Mouse (Mus musculus) testis, adult 2 months (tissue): ENCODE measurements around the gene Oaz1. TPM values are rescaled to one million over a fixed set of nuclear protein-coding genes. Genes with fewer than 3 reads are reported as not detected.

Source experiments
- H3K27ac ChIP-seq: fragments of 200-500 bp; 2 replicates; pipeline ENCODE4 v1.5.1; 2012; ENCODE audit warnings: low read depth, low read length; ENCODE audit not compliant: control insufficient read depth, insufficient read depth
- H3K27me3 ChIP-seq: fragments of 200-500 bp; 2 replicates; pipeline ENCODE4 v1.6.1; 2012; ENCODE audit warnings: mild to moderate bottlenecking, low read length, moderate library complexity; ENCODE audit not compliant: control insufficient read depth, insufficient read depth
- H3K36me3 ChIP-seq: fragments of 200-500 bp; 2 replicates; pipeline ENCODE4 v1.6.1; 2012; ENCODE audit warnings: mild to moderate bottlenecking, low read length; ENCODE audit not compliant: control insufficient read depth, insufficient read depth
- H3K4me1 ChIP-seq: fragments of 200-500 bp; 2 replicates; pipeline ENCODE4 v1.6.1; 2012; ENCODE audit warnings: low read length; ENCODE audit not compliant: control insufficient read depth, insufficient read depth
- H3K4me3 ChIP-seq: fragments of 200-500 bp; 2 replicates; pipeline ENCODE4 v1.5.1; 2012; ENCODE audit warnings: low read depth, mild to moderate bottlenecking, low read length, moderate library complexity, mixed read lengths; ENCODE audit not compliant: control insufficient read depth
- CTCF ChIP-seq: fragments of 200-500 bp; IDR thresholded peaks from 2 replicates; pipeline ENCODE4 v1.5.1; 2012; ENCODE audit warnings: low read depth, mild to moderate bottlenecking, inconsistent platforms, low read length, moderate library complexity; ENCODE audit not compliant: control insufficient read depth, insufficient read depth, insufficient replicate concordance
- POLR2A ChIP-seq: fragments of 200-500 bp; IDR thresholded peaks from 2 replicates; pipeline ENCODE4 v1.6.1; 2012; ENCODE audit warnings: low read depth, mild to moderate bottlenecking, inconsistent platforms, low read length, moderate library complexity; ENCODE audit not compliant: control insufficient read depth
- polyA plus RNA-seq: library from polyadenylated mRNA; depleted of rRNA; stranded (reverse); fragments of >200 nt; gene quantifications from 2 replicates; pipeline ENCODE4 v1.2.3, GENCODE M21; 2012

Oaz1 gene
- polyA plus RNA-seq, 1 experiment, result 275 TPM

- H3K27me3 ChIP-seq, result no peaks in the 10 kb centered on the region
- no peak overlapping the region for H3K4me3 ChIP-seq
- TF ChIP-seq CTCF (no peak), POLR2A (no peak)
- peaks cover 28% of the 10 kb centered on the region for H3K4me1 ChIP-seq
- no peaks in the 10 kb centered on the region for H3K36me3 ChIP-seq
- H3K27ac ChIP-seq, result no peak overlapping the region
Measured at GRCm38 (mm10) chr10:80835617-80836016, 9.2 kb downstream of the Oaz1 start.

- no peaks in the 10 kb centered on the region for H3K27me3 ChIP-seq
- H3K36me3 ChIP-seq, result no peaks in the 10 kb centered on the region
- no peak overlapping the region for H3K27ac ChIP-seq
- H3K4me1 ChIP-seq, result peaks cover 22% of the 10 kb centered on the region
- no peak overlapping the region for H3K4me3 ChIP-seq
- TF ChIP-seq POLR2A, result no peak
- no peak for TF ChIP-seq CTCF
Measured at GRCm38 (mm10) chr10:80836949-80837379, 10.5 kb downstream of the Oaz1 start.

GRCm38 (mm10) chr10:80837827-80838226, 11.4 kb downstream of the Oaz1 start:
- H3K27me3 ChIP-seq, result no peaks in the 10 kb centered on the region
- no peak overlapping the region for H3K4me3 ChIP-seq
- no peaks in the 10 kb centered on the region for H3K36me3 ChIP-seq
- TF ChIP-seq POLR2A (no peak), CTCF (no peak)
- peaks cover 22% of the 10 kb centered on the region for H3K4me1 ChIP-seq
- no peak overlapping the region for H3K27ac ChIP-seq

- TF ChIP-seq POLR2A, result no peak
- no peak for TF ChIP-seq CTCF
- Histone ChIP-seq H3K4me3 (no peak overlapping the region), H3K27ac (no peak overlapping the region), H3K4me1 (peaks cover 23% of the 10 kb centered on the region), H3K27me3 (no peaks in the 10 kb centered on the region), H3K36me3 (no peaks in the 10 kb centered on the region)
Measured at GRCm38 (mm10) chr10:80838346-80838912, 12.0 kb downstream of the Oaz1 start.

- H3K36me3 ChIP-seq, result no peaks in the 10 kb centered on the region
- H3K27ac ChIP-seq, result no peak overlapping the region
- TF ChIP-seq POLR2A, result no peak
- no peak for TF ChIP-seq CTCF
- peaks cover 25% of the 10 kb centered on the region for H3K4me1 ChIP-seq
- no peaks in the 10 kb centered on the region for H3K27me3 ChIP-seq
- no peak overlapping the region for H3K4me3 ChIP-seq
Measured at GRCm38 (mm10) chr10:80839848-80840247, 13.4 kb downstream of the Oaz1 start.

GRCm38 (mm10) chr10:80841685-80842084, 15.2 kb downstream of the Oaz1 start:
- Histone ChIP-seq H3K27ac (no peak overlapping the region), H3K4me3 (no peak overlapping the region), H3K36me3 (no peaks in the 10 kb centered on the region), H3K4me1 (peaks cover 15% of the 10 kb centered on the region), H3K27me3 (no peaks in the 10 kb centered on the region)
- TF ChIP-seq POLR2A (no peak), CTCF (no peak)

GRCm38 (mm10) chr10:80842334-80842733, 15.9 kb downstream of the Oaz1 start:
- peaks cover 10% of the 10 kb centered on the region for H3K4me1 ChIP-seq
- TF ChIP-seq POLR2A (no peak), CTCF (no peak)
- no peaks in the 10 kb centered on the region for H3K27me3 ChIP-seq
- no peak overlapping the region for H3K4me3 ChIP-seq
- H3K27ac ChIP-seq, result no peak overlapping the region
- H3K36me3 ChIP-seq, result no peaks in the 10 kb centered on the region

GRCm38 (mm10) chr10:80843087-80843930, 16.9 kb downstream of the Oaz1 start:
- TF ChIP-seq POLR2A (no peak), CTCF (no peak)
- Histone ChIP-seq H3K27me3 (no peaks in the 10 kb centered on the region), H3K36me3 (no peaks in the 10 kb centered on the region), H3K4me1 (peaks cover 10% of the 10 kb centered on the region), H3K27ac (no peak overlapping the region), H3K4me3 (no peak overlapping the region; the same call in 1 of the 2 replicates)
